In genomic region chr19:5913007-5913719, GRCm38 (mm10) we compare ENCODE assay signal across 8 mouse cellular contexts. TPM values are rescaled to one million over a fixed set of nuclear protein-coding genes. Genes with fewer than 3 reads are reported as not detected.
A peak's percentile ranks its signal among the peaks of the same experiment; 100 is the strongest.
DNase-seq lines count a peak whose midpoint lies in the region; ATAC-seq and TF ChIP-seq lines count a peak whose summit lies in the region.

Dpf2 (minus strand) TSS chr19:5913010.

- ATAC-seq in kidney, embryonic 15.5 days (replicated peaks; ENCODE audit: low FRiP score): peak; percentile 63; the same call in 1 of the 2 replicates
- ATAC-seq in forebrain, embryonic 12.5 days (ENCODE audit: low FRiP score): no peak; the same call in 1 of the 2 replicates

- H3K9me3 ChIP-seq in kidney, embryonic 15.5 days (replicated peaks): no peaks in the 10 kb centered on the region
- no peaks in the 10 kb centered on the region for H3K9me3 ChIP-seq in forebrain, embryonic 12.5 days
- no peaks in the 10 kb centered on the region for H3K9me3 ChIP-seq in hindbrain, embryonic 10.5 days

- TF ChIP-seq POLR2A in liver, adult 2 months (IDR thresholded peaks at IDR 0.05; ENCODE audit: extremely low read depth, insufficient read depth, low read length): no peak

- TF ChIP-seq CTCF in liver, adult 2 months (IDR thresholded peaks at IDR 0.05; ENCODE audit: low read depth, low read length): no peak

- 18% methylated on average over 13 of the region's 13 CpGs for WGBS in kidney, embryonic 15.5 days
- WGBS in forebrain, embryonic 12.5 days: 24% methylated on average over 13 of the region's 13 CpGs
- 24% methylated on average over 13 of the region's 13 CpGs for WGBS in hindbrain, embryonic 10.5 days
- 6% methylated on average over 13 of the region's 13 CpGs for WGBS in liver, adult 2 months

- peak within 1 kb of the TSS; percentile 71 for H3K4me2 ChIP-seq in kidney, embryonic 15.5 days
- peak within 1 kb of the TSS; percentile 74 for H3K4me2 ChIP-seq in forebrain, embryonic 12.5 days

- peak within 1 kb of the TSS; percentile 97 for H3K9ac ChIP-seq in kidney, embryonic 15.5 days
- H3K9ac ChIP-seq in forebrain, embryonic 12.5 days: peak within 1 kb of the TSS; percentile 94
- peak within 1 kb of the TSS; percentile 96 for H3K9ac ChIP-seq in liver, adult 2 months (ENCODE audit: low read depth, low read length)

- peaks cover 21% of the 10 kb centered on the region for H3K79me2 ChIP-seq in liver, adult 2 months (ENCODE audit: control insufficient read depth, insufficient read depth, low read length)

- no peaks in the 10 kb centered on the region for H3K27me3 ChIP-seq in kidney, embryonic 15.5 days
- H3K27me3 ChIP-seq in forebrain, embryonic 12.5 days: no peaks in the 10 kb centered on the region
- H3K27me3 ChIP-seq in hindbrain, embryonic 10.5 days (ENCODE audit: insufficient read depth, poor library complexity, severe bottlenecking): no peaks in the 10 kb centered on the region
- H3K27me3 ChIP-seq in liver, adult 2 months (ENCODE audit: control insufficient read depth, insufficient read depth, low read length): no peaks in the 10 kb centered on the region
- H3K27me3 ChIP-seq in splenic B cell, adult 2 months (ENCODE audit: control insufficient read depth, insufficient read depth, low read length, poor library complexity, severe bottlenecking): no peaks in the 10 kb centered on the region

- H3K4me3 ChIP-seq in kidney, embryonic 15.5 days (replicated peaks): peak within 1 kb of the TSS; percentile 98
- H3K4me3 ChIP-seq in forebrain, embryonic 12.5 days (replicated peaks): peak within 1 kb of the TSS; percentile 82
- peak within 1 kb of the TSS; percentile 99 for H3K4me3 ChIP-seq in hindbrain, embryonic 10.5 days
- H3K4me3 ChIP-seq in liver, adult 2 months (ENCODE audit: insufficient read depth, low read depth, low read length): peak within 1 kb of the TSS; percentile 93

- no peak for DNase-seq in kidney, adult 11 months
- peak; percentile 26 for DNase-seq in Muller cell, postnatal 12 days (ENCODE audit: inconsistent ontology term)
- DNase-seq in hindbrain, embryonic 10.5 days (ENCODE audit: low spot score): no peak
- DNase-seq in liver, adult 2 months (ENCODE audit: extremely low read depth, low read depth, low spot score): peak; percentile 71
- DNase-seq in splenic B cell, adult 2 months (ENCODE audit: low read depth, low spot score): peak; percentile 16
- DNase-seq in urinary bladder, postnatal 4 days (ENCODE audit: low spot score in 2 of 2): no peak

- peaks cover 32% of the 10 kb centered on the region for H3K4me1 ChIP-seq in kidney, embryonic 15.5 days
- peaks cover 31% of the 10 kb centered on the region for H3K4me1 ChIP-seq in forebrain, embryonic 12.5 days
- H3K4me1 ChIP-seq in hindbrain, embryonic 10.5 days (replicated peaks): peaks cover 31% of the 10 kb centered on the region
- peaks cover 17% of the 10 kb centered on the region for H3K4me1 ChIP-seq in liver, adult 2 months (ENCODE audit: control insufficient read depth, insufficient read depth, low read length)

- peaks cover 36% of the 10 kb centered on the region for H3K36me3 ChIP-seq in kidney, embryonic 15.5 days
- H3K36me3 ChIP-seq in forebrain, embryonic 12.5 days (replicated peaks): 0 out of 2 replicates have a peak, but pooled peaks cover 3% of the 10 kb centered on the region
- peaks cover 36% of the 10 kb centered on the region for H3K36me3 ChIP-seq in hindbrain, embryonic 10.5 days
- H3K36me3 ChIP-seq in liver, adult 2 months (ENCODE audit: control insufficient read depth, insufficient read depth, low read length): peaks cover 10% of the 10 kb centered on the region
- H3K36me3 ChIP-seq in splenic B cell, adult 2 months (ENCODE audit: control insufficient read depth, insufficient read depth, low read length, poor library complexity, severe bottlenecking): no peaks in the 10 kb centered on the region

- H3K27ac ChIP-seq in kidney, embryonic 15.5 days: peak within 1 kb of the TSS; percentile 94
- H3K27ac ChIP-seq in forebrain, embryonic 12.5 days: peak within 1 kb of the TSS; percentile 79
- peak within 1 kb of the TSS; percentile 98 for H3K27ac ChIP-seq in hindbrain, embryonic 10.5 days
- H3K27ac ChIP-seq in liver, adult 2 months (replicated peaks; ENCODE audit: insufficient read depth, low read depth, low read length): peak within 1 kb of the TSS; percentile 84

RNA-seq across cellular contexts. Expression of gene Dpf2, which starts in this region (rescaled TPM):
- 166 and 178 TPM in 2 replicates for polyA plus RNA-seq in kidney, embryonic 15.5 days (2015; fragmentation: Nextera tagmentation; extraction: Ambion mirVana)
- polyA plus RNA-seq in forebrain, embryonic 12.5 days (2016; fragmentation: Nextera tagmentation; extraction: Ambion mirVana): 184 and 203 TPM in 2 replicates
- 225 TPM in 2 replicates for polyA plus RNA-seq in hindbrain, embryonic 10.5 days (2016; fragmentation: Nextera tagmentation; extraction: Ambion mirVana)
- total RNA-seq in liver, adult 2 months (2014; rRNA removed): 10.3 and 10.7 TPM in 2 replicates
- 28.8 and 40.0 TPM in 2 replicates for polyA plus RNA-seq in liver, adult 2 months (2012; rRNA removed)

Comparison
In these comparisons a context has a peak if more than half of its experiments do, and no peak if none do; other contexts are left out.
1. DNase-seq: peak in Muller cell, postnatal 12 days (single experiment), liver, adult 2 months (single experiment) and splenic B cell, adult 2 months (single experiment); none in kidney, adult 11 months (single experiment), hindbrain, embryonic 10.5 days (single experiment) and urinary bladder, postnatal 4 days (0 of 2).
2. Peak in every context shown above with its lines, with median percentiles within 50 percentile points of each other: H3K27ac ChIP-seq, H3K4me3 ChIP-seq and H3K9ac ChIP-seq.